Mouse (Mus musculus): ENCODE results near the gene Mast4.

Gene Mast4

GRCm38 (mm10) chr13:102850594-102850993 is 483.7 kb downstream of the Mast4 start:
- DNase-seq: no peak

- DNase-seq: no peak
These were observed 485.2 kb downstream of the Mast4 start for GRCm38 (mm10) chr13:102849068-102849467.

DNA sequence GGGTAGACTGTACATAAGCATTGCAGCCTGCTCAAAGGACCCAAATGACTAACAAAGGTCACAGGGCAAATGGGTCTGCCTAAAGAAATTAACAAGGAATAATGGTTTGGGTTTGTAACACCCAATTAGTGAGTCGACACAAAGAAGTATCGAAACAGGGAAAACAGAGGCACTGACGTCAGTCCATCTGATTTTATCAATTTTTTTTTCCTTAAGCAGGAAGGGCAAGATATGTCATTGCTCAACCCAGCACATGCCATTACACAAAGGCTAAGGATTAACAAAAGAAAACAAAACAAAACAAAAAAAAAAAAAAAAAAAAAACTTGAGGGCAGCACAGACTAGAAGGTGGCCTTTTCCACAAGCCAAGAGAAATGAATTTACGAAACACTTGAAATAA is 487.8 kb downstream of the Mast4 start:
- no peak for DNase-seq

GRCm38 (mm10) chr13:102842715-102843114 is 491.6 kb downstream of the Mast4 start:
- DNase-seq: no peak

DNA sequence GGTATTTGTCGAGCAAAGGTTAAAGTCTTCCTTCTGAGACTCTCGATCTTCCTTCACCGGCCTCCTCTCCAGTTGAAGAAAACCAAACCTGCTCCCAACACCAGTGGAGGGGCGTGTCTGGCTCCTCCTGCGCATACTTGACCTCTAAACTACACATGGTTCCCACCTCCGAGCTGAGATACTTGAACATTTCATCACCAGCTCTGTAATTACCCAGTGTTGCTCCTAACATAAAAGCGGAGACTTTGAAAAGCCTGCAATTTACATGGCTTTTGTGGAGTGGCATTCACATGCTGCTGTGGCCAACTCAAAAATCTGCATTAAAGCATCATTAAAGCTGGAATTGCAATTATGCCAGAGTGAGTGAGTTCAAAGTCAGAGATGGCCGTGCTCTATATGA is 492.1 kb downstream of the Mast4 start:
- DNase-seq: no peak

DNA sequence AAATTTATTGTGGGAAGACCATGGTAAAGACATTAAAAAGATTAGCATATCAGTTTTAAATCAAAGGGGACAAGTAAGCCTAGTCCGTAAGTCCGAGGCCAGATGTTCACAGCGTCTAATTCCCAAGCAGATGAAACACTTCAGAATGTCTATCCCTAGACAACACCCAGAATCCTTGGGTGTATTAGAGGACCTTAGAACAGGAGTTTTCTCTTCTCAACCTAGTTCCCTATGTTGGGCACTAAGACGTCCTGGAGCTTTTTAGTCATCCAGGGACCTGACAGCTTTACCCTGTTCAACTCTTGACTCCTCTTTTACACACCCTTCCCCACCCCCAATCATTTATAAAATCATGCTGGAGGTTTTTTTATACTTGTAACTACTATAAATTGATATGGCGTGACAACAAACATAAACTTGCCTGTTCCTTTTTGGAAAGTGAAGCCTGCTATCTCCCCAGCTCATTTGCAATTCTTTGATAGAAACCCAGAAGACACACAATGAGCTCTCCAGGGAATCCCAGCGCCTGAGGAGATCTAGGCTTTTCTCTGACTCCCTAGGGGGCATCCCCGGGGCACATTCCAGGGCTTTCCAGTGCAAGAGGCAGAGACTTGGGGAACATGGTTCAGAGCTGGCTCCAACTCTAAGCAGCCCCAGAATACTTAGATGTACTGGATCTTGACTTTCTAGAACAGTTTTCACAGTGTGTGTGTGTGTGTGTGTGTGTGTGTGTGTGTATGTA is 494.4 kb downstream of the Mast4 start:
- DNase-seq: no peak

- DNase-seq: no peak
These were observed 496.9 kb downstream of the Mast4 start for GRCm38 (mm10) chr13:102837427-102837826.

- DNase-seq: no peak
These were observed 499.0 kb downstream of the Mast4 start for GRCm38 (mm10) chr13:102835336-102835735.

- DNase-seq: no peak
These were observed 516.0 kb downstream of the Mast4 start for GRCm38 (mm10) chr13:102818287-102818686.

- no peak for DNase-seq
These were observed 517.6 kb downstream of the Mast4 start for GRCm38 (mm10) chr13:102816689-102817088.

DNA sequence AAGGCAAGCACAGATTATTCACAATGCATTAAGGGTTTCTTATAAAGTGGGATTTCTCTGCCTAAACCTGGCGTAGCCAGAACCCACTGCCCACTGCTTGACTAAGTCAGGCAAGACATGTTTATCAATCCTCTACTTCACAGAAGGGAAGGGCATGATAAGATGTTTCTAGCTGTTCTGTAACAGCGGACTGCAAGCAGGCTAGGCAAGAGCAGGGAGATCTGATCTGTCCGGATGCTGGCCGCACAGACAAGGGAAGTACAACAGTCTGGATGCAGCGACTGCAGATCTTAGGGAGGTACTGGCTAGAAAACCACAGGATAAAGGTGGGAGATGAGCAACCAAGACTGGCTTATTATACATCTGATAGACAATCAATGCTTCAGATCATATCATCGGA is 519.1 kb downstream of the Mast4 start:
- DNase-seq: no peak

DNA sequence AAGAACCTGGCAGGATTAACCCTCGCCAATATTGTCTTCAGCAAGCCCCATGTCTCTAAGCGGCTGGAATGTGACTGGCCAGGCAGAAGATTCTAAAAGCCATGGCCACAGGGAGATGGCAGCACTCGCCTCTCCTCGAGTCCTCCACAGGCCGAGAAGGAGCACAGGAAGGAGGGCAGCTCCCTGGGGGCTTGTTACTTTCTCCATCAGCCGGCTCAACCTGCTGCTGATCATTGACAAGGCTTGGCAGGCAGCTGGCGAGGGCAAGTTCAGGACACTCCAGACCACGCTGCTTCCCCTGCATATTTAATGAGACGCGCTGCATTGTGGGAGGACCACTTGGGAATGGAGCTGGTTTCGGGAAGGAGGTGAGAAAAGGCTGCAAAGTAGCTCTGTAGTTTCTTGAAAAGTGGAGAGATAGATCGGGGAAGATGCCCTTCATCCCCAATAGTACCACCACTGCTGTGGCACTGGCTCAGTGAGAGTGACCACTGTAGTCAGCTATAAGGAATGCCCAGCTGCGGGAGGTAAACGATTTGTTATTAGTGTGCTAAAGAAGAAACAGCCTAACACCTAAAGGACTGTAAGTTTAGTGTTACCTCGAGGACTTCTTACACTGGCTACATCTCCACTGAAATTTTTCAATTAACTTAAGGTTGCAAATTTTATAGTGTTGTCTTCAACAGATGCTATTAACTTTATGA is 523.0 kb downstream of the Mast4 start:
- peak; percentile 10 for DNase-seq

DNA sequence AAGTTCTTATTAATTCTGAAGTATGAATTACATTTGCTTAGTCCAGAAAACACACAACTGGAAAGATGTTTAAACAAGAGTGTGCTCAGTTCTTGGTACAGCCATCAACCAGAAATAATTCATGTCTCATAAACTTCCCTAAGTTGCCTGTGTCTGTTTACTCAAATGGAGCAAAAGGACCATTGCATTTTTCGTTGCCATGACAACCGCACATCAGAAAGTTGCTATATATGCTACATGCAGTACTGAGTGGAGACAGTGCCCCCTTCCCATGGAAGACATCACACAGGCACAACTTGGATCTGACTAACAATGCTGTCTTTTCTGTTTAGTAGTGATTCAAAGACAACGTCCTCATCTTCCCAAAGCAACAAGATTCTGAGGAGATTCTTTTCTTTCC is 527.6 kb downstream of the Mast4 start:
- no peak for DNase-seq

DNA sequence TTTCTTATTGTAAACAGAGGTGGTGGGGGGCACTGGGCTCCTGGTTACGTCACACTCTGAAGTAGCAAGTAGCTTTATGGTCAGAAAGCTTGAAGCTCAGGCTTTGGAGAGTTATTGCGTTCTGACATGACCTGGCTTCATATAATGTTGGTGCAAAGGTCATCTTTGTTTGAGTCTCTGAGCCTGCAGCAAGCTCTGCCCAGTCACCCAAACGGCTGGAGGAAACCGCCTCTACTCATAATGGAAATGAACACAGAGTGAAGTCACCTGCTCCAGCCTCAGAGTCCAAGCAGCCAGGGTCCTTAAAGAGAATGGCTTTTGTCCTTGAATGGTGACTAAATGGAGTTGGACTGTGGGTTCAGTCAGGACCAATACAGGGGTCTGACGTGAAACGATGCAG is 529.1 kb downstream of the Mast4 start:
- DNase-seq: no peak

DNA sequence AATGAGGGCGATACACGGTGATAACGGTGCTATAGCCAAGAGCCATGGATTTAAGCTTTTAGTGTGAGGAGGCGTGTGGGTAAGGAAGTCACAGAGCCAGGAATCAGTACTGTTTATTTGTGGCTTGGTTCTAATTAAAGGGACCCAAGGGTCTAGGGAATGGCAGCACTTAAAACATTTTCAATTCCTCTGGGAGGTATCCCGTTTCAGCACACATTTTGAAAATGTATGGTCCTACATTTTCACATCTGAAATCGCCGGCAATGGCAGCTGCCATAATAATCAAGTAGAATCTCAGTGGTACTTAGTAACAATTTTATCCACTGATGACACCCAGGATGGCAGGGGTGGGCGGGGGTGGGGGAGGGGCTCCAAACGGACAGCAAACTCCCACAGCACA is 531.1 kb downstream of the Mast4 start:
- no peak for DNase-seq

DNA sequence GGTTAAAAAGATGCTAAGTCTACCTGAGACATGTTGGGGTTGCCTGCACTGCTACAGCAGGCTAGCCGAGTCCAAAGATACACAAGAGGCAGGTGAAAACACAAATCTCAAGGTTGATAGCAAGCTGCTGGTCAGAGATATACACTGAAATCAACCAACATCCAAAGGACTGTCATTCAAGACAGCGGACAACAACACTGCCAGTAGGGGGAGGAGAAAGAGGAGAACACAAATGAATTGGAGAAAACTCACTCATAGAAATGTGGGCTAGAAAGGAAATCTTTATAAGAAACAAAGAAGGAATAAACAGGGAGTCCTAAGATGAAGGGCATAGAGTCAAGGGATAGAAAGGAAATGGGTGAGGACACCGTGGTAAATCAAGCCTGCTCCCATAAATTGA is 542.1 kb downstream of the Mast4 start:
- no peak for DNase-seq

DNA sequence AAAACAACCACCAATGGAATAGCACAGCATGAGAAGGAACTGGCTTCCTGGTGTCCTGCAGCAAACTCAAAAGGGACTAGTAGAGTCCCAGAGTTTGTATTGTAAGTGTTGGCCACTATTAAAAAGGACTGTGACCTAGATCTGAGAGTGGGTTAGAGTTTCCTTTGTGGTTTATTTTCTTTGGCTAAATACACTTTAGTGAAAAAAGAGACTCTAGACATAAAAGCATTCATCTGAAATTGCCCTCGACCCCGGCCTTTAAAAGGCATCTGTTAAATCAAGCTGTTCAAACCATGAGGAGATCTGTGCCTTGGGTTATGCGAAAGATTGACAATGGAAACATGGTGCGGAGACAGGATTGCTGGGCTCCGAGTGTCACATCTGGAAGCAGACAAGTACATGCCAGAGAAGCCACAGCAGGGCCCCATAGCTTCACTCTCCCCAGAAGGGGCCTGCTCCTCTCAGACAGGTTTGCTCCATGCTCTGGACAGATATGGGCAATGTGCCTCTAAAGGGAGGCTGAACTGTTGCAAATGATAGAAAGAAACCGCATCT is 543.6 kb downstream of the Mast4 start:
- no peak for DNase-seq

- no peak for DNase-seq
These were observed 547.5 kb downstream of the Mast4 start for GRCm38 (mm10) chr13:102786666-102787230.

GRCm38 (mm10) chr13:102783531-102784310 is 550.6 kb downstream of the Mast4 start:
- no peak for DNase-seq

DNA sequence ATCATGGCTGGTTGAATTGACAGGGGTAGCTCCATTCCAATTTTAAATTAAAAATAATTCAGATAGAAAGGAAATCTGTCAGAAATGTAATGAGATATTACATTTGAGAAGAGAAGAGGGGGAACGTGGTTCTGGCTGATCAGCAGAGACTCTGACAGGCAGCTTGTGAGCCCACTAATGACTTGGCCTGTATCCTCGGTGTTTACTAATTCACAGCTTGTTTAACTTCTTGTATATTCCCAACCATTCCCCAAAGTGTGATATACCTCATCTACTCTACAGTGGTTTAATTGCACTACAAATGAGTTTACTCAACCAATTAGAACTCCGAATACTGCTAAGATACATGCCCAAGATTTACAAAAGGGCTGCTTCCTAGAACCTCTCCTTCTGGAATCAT is 555.0 kb downstream of the Mast4 start:
- DNase-seq: no peak

GRCm38 (mm10) chr13:102778859-102779258 is 555.4 kb downstream of the Mast4 start:
- no peak for DNase-seq

- no peak for DNase-seq
These were observed 558.8 kb downstream of the Mast4 start for GRCm38 (mm10) chr13:102775506-102775905.

DNA sequence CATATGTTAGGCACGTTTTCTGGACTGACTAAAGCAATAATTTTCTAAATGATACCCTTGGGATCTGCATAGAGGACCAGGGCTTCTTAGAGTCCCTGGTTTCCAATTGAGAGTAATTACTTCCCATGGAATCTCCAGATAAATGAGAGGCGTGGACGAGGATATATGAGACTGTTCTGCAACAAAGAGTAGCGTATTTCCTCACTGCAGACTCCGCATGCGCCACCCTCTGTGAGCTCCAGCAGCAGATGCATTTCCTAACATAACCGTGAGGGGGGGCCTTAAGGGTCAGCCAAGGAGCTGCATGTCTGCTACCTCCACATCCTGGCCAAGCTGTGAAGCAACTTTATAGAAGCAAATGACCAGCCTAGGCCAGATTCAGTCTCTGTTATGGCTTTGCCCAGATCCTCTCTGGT is 559.5 kb downstream of the Mast4 start:
- DNase-seq: no peak
